Mouse (Mus musculus) cerebellum, adult 2 months (tissue): ENCODE measurements at regions not wholly inside any gene's neighbourhood (a gene's known extent, or its start where the extent isn't known, plus 50 kb on each side); places are given as distances from the start of the nearest gene placed in this dataset.

Experiments
- CTCF ChIP-seq: fragments of 200-500 bp; IDR thresholded peaks from 2 replicates; pipeline ENCODE4 v1.5.1; 2011; ENCODE audit warnings: low read depth, mild to moderate bottlenecking, control low read depth, low read length, moderate library complexity, borderline replicate concordance; ENCODE audit not compliant: insufficient read depth
- POLR2A ChIP-seq: fragments of 200-500 bp; IDR thresholded peaks from 2 replicates; pipeline ENCODE4 v1.6.1; 2011; ENCODE audit warnings: low read length, control low read depth, borderline replicate concordance; ENCODE audit not compliant: insufficient read depth

DNA sequence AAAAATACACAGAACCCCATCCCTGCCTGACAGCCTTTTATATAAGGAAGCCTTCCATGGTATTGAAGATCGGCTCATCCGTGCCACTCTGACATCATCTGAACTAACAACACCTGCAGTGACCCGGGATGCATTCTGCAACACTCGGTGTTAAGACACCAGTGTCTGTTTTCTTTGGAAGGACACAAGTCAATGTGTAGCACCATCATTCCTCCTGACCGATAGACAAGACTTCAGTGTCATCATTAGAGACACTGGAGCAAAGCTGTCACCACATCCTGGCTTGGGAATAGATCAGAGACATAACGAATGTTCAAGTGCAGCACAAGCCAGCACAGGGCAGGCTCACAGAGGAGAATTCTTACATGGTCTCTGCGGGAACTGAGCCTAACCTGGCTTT, 77.5 kb upstream of the Runx1 start:
- no peak for TF ChIP-seq CTCF
- no peak for TF ChIP-seq POLR2A
